Mouse (Mus musculus) gastrocnemius, postnatal 25 days (tissue): ENCODE results near the gene Nhp2. TPM values are rescaled to one million over a fixed set of nuclear protein-coding genes. Genes with fewer than 3 reads are reported as not detected.

Experiments
- DNase-seq: peaks from one replicate; pipeline ENCODE4 v3.0.0; 2022
- total RNA-seq, 2 experiments: library from RNA; stranded (reverse); gene quantifications; 1 replicate in 1 of 2; 2 replicates in 1 of 2; pipeline ENCODE4 v1.2.3; 2021

Gene Nhp2
- total RNA-seq, 2 experiments from 2014 or later, result 19.3 to 23.6 TPM

DNA sequence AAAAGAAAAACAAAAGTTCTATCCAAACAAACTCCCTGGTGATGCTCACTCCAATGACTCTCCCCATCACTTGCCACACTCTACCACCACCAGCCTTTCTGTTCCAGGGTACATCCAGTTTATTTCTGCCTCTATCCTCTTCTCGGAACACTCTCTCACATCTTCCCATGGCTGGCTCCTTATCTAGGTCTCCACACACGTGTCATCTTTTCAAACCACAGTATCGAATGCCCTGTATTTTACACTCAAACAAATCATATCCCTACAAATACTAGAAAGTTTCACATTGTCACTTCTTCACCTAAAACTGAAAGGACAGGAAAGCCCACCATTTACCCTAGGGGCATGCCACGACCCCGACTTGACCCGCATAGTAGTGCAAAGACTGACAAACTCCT, 15.6 kb downstream of the Nhp2 start:
- no peak for DNase-seq

DNA sequence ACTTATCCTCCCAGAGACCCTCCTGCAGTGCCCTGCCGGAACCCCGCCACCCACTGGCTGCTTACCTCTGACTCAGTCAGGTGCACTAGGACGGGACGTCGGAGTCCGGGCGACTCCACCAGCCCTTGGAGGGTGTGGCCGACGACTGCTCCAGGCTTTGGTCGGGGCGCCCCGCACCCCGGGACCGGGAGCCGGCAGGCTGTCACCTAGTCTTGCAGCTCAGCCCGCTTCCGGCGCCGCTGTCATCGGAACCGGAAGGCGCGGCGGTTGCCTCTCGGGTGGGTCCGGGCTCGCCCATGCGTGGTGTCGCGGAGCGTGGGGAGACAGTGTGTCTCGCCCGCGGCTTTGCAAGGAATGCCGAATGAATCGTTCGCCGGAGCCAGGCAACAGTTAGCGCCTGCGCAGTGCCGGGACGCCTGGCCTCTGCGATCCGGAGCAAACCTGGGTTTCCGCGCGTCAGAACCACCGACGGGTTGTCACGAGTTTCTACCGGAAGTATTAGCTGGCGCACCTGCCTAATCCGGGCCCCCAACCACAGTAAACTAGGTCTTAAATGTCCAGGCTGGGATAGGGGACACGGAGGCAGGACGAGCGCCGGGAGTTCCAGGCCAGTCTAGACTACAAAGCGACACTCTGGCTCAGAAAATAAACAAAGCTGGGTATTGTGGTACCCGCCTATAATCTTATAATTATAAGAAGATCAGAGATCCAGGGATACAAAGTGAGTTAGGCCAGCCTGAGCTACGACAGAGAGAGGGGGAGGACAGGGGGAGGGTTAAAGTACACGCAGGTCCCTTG, 16.2 kb downstream of the Nhp2 start, which contains the start of gene Rmnd5b:
Gene Rmnd5b, minus strand, starts transcription at position 372 of the 798 bp plus-strand sequence.
- peak; percentile 87 for DNase-seq

DNA sequence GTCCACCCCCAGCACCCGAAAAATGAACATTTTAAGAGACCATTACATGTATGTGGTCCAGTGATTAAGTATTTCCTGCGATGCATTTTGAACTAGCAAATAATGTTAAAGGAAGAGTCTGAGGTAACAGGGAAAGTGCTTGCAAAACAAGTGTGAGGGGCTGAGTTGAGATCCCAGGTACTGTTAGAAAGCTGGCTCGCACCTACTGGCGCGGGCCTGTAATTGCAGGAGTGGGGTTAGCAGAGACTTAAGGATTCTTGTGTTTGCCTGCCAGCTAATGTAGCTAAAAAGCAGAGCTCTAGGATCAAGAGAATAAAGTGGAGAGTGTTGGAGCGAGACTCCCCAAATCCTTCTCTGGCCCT, 16.8 kb downstream of the Nhp2 start:
- peak; percentile 51 for DNase-seq

DNA sequence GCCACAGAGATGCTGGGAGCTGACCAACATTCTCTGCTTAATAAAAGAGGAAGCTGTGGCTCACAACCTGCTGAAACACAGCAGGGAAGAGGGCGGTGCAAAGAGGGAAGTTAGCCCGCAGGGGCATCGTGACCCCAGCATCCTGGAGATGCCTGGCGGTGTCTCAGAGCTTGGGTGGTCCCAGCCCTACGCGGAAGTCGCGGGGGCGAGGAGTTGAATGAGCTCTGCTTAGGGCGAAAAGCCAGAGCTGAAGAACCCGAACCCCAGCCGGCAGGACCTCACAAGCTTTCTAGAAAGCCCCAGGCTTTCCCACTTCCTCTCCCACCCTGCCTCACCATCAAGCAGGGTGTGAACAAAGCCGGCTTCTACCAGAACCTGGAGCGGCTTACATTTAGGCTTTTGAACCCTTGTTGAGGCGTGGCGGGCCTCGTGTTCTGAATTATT, 18.5 kb downstream of the Nhp2 start:
- no peak for DNase-seq

DNA sequence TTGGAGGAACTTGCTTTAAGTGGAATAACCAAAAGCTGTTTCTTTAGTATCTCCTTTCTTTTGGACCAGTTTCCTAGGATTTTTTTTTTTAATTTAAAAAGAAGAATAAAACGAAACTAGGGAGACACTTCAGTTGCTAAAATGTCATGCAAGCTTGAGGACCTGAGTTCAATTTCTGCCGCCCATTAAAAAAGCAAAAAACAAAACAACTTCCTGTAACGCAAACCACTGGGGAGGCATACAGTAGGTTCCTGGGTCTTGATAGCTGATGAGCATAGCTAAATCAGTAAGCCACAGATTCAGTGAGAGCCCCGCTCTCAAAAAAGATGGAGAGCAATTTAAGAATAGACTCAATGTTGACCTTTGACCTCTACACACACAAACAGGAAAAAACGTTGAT, 19.0 kb downstream of the Nhp2 start:
- DNase-seq, result no peak

DNA sequence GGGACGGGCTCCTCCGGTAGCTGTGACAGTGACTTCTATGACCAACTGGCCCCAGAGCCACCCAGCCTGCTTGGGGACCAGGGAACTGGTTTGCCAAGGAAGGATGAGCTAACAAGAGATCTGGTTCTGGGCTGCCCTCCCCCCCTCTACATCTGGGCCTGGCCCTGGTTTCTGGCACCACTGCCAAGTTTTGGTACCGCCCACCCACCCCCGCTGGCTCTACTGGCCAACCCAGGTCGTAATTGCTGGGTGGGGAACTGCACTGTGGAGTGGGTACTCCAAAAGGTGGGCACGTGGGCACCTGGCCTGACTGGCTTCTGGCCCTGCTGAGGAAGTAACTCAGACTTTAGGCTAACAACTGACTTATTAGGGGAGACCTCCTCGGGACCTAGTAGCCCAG, 21.2 kb downstream of the Nhp2 start:
- no peak for DNase-seq

DNA sequence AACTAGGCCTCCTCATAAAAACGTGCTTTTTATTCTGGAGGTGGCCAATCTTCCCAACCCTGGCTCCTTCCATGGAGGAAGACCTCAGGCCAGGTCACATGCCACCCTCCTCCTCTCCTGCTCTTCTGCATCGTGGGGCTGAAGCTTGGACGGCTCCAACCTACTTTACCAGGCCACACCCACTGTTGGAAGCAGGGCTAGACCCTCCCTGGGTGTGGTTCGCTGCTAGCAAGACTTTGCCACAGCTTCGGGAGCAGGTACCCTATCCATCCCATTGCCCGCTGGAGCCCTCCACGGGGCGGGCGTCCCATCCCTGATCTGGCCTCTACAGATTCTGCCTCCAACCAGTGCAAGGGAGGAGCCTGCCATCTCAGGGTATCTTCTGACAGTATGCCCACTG, 23.7 kb downstream of the Nhp2 start:
- DNase-seq, result no peak

DNA sequence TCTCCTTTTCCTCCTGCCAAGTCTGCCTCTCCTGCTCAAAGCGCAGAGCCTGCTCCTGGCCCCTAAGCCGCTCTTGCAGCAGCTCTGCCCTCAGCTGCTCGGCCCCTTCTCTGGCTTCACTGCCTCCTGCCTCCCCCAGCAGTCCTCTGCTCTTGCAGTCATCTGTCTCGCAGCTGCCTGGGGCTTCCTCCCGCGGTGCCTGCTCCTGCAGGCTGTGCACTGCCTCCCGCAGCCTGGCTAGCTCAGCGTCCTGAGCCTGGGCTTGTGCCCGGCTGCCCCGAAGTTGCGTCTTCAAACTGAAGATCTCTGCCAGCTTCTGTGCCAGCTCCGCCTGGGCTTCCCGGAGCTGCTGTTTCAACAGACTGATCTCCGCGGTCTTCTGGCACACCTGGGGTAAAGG, 24.2 kb downstream of the Nhp2 start:
- DNase-seq, result peak; percentile 48

DNA sequence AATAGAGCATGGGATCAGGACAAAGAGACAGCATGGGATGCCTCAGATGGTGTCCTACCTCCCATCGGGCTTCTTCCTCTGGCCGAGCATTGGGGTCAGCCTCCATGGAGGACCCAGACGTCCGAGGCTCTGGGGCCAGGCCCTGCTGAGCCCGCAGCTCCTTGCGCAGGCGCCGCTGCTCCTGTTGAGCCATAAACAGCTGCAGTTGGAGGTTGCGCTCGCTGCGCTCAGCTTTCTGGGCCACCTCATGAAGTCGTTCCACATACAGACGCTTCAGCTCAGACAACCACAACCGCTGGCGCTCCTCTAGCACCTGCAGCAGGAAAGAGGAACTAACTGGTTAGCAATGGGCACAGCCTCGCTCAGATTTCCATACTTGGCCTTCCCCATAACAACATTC, 24.7 kb downstream of the Nhp2 start:
- DNase-seq, result no peak

DNA sequence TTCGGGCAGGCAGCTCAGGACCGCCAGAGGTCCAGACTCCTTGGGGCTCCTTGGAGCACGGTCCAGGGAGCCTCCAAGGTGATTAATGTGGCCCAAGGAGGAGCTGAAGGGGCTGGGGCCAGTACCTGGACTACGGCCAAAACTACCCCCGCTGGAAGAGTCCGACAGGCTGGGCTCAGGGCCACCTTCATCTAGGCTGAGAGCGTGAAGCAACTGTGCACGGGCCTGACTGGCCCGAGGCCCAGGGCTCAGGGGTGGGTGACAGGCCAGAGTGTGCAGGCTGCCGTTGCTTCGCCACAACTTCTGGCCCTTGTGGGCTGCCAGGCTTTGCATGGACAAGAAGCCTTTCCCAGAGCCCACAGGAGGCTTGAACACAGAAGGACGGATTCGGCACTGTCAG, 25.8 kb downstream of the Nhp2 start:
- DNase-seq, result no peak

DNA sequence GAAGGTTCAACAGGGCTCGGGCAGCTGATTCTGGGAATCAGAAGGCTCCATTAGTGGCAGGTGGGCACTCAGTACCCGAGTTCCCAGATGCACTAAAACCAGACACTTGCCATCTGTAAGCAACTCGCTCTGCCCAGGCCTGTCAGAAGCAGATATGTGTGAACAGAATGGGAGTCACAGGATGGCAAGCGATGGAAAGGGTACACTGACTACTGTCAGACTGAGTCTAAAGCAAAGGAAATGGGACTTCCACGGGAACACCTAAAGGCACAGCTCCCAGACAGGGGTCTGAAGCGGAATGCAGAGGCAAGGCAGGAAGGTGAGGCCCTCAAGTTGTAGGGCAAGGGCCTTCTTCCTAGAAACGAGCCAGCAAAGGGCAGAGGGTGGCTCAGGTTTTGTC, 26.7 kb downstream of the Nhp2 start:
- no peak for DNase-seq

DNA sequence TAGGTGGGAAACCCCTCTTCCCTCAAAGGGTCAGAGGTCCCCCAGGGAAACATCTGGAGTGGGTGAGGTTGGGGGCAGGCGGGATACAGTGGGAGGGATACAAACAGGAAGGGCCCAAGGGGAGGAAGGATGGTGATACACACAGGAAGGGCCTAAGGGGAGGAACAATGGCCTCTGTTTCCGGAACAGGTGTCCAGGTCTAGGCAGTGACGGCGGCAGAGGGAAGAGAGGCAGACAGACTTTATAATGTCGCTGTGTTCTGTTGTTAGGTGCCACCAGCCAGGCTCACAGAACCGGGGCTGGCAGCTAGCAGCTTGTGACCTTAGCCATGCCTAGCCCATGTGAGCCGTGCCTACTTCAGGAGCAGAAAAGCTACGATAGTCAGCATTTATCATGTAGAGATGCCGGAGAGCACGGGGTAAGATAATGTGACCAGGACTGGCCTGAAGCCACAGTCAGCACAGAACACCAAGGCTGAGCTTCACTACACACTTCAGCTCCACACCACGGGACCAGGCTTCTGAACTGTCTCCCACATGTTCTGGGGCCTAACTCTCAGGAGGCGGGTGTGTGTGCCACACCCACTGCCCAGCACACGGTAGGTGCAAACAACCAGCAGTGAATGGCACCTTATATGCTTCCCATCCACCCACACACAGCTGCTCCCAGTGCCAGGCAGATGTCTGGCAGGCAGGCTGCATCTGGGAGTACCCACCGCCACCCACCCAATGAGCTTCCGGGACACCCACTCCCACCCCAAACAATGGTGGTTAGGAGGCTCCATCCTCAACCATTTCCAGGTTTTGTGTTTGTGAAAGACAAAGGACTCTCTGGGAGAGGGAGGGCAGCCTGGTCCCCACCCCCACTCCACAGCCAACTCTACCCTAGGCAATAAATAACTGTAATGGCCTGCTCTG, 27.5 kb downstream of the Nhp2 start:
- DNase-seq, result peak; percentile 40

DNA sequence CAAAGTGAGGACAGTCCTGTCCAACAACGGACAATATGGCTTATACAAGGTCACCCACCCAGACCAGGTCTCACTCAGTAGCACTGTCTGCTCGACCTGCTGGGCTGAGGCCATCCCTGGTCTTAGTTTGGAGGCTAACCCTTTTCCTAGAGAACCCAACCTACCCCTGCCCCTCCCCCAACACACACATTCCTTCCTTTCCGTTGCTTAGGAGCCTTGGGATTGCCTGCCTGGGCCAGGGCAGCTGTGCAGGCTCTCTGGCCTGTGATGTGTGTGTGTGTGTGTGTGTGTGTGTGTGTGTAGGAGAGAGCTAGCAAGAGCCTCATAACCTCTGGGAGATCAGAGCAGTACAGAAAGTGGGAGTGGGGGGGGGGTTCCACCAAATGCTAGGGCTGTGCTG, 29.0 kb downstream of the Nhp2 start:
- DNase-seq, result no peak

DNA sequence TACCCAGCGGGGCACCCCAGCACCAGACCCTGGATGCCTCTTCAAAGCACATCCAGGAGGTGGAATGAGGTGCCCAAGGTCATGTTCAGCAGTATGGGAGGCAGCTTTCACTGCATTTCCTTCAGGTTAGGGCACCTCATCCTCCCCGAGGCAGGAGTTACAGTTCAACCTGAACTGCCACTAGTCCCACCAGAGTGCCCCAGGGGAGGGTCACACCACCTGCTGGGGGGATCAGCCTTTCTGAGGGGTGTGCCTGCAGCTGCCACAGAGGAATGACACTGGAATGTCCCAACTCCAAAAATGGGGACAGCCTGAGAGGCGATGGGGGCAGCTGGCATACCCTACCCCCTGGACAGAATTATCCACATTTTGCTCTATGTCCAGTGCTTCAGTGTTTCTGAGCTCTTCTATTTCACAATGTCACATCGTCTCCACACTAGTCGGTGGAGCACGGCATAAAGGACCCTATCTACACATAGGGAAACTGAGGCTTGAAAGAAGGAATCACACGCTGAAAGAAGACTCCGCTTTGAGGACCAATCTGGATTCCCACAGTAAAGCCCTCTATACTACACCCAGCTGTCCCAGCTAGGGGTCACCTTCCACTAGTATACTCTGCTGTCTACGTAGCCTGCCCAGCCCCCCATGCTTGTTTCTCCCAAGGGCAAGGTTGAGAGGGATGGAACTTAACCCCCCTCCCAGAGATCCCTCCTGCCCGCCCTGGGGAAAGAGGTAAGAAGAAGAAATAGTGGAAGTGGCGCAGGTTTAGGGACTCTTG, 29.8 kb downstream of the Nhp2 start:
- DNase-seq, result no peak

DNA sequence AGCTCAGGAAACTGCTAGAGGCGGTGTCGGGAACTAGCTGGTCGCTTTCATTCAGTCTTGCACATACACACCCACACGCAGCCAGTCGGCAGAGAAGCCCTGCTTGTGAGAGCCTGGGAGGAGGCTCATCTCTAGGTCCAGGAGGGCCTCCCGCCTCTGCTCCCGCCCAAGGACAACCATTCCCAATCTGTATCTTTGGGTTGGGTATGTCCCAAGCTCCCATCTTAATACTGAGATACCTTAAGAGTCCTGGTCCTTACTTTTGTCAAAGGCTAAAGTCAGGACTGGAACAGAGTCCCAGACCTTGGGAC, 30.3 kb downstream of the Nhp2 start:
- no peak for DNase-seq

DNA sequence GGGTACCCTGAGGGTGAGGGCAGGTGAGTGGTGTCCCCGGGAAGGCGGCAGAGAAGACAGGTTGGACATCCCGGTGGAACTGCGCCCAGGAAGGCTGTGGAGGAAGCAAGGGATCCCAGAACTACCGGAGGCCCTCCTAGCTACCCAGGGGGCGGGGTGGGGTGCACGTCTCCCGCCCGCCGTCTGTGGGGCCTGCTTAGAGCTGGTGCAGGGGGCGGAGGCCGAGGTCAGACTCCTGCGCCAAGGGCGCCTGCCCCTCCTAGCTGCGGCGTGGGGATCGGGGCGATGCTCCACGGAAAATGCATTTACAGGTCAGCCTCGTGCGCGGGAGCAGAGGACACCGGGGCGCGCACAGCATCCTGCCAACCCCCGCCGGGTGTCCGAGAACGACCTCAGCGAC, 30.7 kb downstream of the Nhp2 start:
- DNase-seq, result no peak

DNA sequence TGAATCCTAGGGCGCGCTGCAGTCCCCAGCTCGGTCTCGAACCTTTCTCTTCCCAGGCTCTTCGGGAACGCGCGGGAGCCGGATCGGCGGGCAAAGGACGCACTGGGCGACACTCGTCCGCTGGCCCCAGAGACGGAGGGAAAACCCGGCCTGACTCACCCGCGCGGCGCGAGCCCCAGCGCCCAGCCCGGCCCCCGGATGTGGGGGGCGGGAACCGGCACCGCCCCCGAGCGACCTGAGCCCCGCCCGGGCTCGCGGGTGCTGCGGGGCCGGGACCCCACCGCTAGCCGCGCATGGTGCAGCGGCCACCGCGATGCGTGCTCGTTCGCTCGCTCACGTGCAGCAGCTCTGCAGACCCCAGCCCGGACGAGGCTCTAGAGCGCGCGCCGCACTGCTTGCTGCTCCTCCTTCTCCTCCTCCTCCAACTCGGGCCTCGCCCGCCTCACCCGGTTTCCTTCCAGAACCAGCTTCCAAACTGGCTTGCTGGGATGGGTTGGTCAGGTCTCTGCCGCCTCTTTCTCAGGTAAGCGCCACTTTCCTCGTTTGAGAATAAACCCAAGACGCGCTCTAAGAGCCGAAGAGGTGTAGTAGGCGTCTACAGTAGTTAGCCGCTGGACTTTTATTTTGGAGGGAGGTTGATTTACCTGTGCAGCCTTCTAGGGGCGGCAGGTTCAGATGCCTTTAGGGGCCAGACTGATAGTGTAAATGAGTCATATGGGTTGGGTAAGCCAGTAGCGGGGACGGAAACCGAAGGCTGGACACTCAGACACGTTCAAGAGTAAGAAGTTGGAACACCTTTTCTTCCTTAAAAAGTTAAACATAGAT, 31.4 kb downstream of the Nhp2 start, which contains the start of the genes N4bp3 and D930048N14Rik:
Gene N4bp3, minus strand, starts transcription at position 152 of the 825 bp plus-strand sequence.
Gene D930048N14Rik, plus strand, starts transcription at position 264 of the 825 bp plus-strand sequence.
- DNase-seq, result peak; percentile 69

DNA sequence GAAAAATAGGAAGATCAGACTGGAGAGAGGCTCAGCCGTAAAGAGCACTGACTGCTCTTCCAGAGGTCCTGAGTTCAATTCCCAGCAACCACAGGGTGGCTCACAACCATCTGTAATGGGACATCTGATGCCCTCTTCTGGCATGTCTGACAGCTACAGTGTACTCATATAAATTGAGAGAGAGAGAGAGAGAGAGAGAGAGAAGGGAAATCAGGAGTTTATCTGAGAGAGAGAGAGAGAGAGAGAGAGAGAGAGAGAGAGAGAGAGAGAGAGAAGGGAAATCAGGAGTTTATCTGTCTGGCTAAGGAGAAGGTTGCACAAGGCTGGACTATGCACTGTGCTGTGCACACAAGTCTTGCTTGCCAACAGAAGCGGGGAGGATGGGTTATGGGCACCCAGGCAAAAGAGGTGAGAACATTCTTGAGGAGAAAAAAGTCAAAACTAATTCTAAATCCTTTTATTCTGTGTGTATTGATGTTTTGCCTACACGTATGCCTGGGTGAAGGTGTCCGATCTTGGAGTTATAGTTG, 33.4 kb downstream of the Nhp2 start:
- DNase-seq, result no peak

DNA sequence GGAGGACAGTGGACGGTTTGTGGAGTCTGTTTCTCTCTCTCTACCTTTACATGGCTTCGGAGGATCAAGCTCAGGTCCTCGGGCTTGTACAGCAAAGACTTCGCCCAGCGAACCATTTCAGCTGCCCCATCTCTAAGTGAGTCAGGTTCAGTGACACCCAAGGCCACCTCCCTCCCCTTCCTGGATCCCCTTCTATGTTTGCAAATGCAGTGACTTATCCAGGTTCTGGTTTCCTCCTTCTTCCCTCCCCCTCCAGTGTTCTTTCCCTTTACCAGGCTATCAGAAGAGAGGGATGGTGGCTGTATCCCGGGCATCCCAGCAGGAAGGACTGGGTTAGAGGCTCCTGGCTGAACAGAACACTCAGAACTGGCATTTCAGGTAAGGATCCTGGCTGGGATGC, 34.2 kb downstream of the Nhp2 start:
- no peak for DNase-seq

DNA sequence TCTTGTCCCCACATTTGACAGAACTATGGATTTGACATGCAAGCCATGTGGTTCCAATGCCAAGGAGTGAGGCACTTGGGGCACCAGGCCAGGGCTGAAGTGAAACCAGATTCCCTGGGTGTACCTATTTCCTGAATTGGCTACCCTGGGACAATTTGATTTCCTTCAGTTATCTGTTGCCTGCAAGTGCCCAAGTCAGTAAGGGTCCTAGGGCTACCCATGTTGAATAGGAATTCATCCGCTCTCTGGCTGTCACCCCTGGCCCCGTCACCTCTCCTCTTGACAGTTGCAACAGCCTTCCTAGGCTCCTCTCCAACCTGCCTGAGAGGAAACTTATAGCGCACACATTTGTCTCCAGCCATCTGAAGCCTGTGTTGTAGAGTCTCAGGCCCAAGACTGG, 35.4 kb downstream of the Nhp2 start:
- no peak for DNase-seq

DNA sequence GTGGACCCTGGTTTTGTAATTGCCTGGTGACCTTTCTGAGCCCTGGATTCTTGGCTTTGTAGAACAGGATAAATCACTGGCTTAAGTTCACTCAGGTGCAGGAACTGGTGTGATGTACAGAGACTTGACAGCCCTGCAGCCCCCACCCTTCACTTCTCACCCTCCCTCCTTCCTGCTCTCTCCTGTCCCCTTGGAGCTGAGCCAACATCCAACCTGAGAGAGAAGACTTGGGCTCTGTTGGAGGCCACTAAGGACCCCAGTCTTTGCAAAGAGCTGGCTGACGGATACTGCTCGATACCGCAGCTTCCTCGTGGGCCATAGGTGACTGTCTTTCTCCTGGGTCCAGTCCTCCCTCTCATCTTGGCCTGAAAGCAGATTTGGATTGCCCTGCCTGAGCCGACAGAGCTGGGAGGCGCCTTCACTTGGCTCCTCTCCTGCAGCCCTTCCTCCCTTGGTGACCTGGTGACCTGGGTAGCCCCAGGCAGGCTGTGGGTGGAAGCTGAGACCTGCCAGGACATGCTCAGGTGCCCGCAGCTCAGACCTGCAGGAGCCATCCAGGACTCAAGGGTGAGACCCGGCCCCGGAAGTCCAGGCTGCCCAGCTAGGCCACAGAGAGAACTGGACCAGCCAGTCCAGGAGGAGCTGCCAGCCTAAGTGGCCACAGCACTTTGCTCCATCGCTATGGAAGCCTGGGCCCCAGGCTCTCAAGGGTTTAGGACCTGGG, 37.4 kb downstream of the Nhp2 start:
- DNase-seq, result no peak
